Mouse (Mus musculus) stomach, embryonic 14.5 days (tissue): ENCODE data around the gene Amy2a2. TPM values are rescaled to one million over a fixed set of nuclear protein-coding genes. Genes with fewer than 3 reads are reported as not detected.
"Not testable (repeated sequence)": the region's sequence is repeated elsewhere in the genome, so short reads cannot be mapped to it uniquely, and the experiment has no call there.

Experiments
- ATAC-seq: fragments of 200-750 bp; cut with Nextera tagmentation; 2 replicates; pipeline ENCODE4 v1.8.0; 2017; ENCODE audit warnings: low read depth, moderate TSS enrichment; ENCODE audit not compliant: insufficient number of reproducible peaks, insufficient read depth, low FRiP score
- H3K27ac ChIP-seq: fragments of 300-500 bp; sonication (generic); 2 replicates; pipeline ENCODE4 v1.5.1; 2014; ENCODE audit warnings: mild to moderate bottlenecking, low read length, moderate library complexity, mixed read lengths
- H3K27me3 ChIP-seq: fragments of 300-500 bp; sonication (generic); 2 replicates; pipeline ENCODE4 v1.6.1; 2014; ENCODE audit warnings: low read length, control low read depth, mixed read lengths; ENCODE audit not compliant: control insufficient read depth, insufficient read depth
- H3K36me3 ChIP-seq: fragments of 300-500 bp; sonication (generic); 2 replicates; pipeline ENCODE4 v1.6.1; 2014; ENCODE audit warnings: mild to moderate bottlenecking, control low read depth, low read length, moderate library complexity, mixed read lengths; ENCODE audit not compliant: control insufficient read depth, insufficient read depth
- H3K4me1 ChIP-seq: fragments of 300-500 bp; sonication (generic); 2 replicates; pipeline ENCODE4 v1.6.1; 2014; ENCODE audit warnings: low read length, control low read depth, mixed read lengths; ENCODE audit not compliant: control insufficient read depth, insufficient read depth
- H3K4me2 ChIP-seq: fragments of 300-500 bp; sonication (generic); replicated peaks from 2 replicates; pipeline ENCODE4 v1.6.1; 2014; ENCODE audit warnings: low read depth, low read length, control low read depth
- H3K4me3 ChIP-seq: fragments of 300-500 bp; sonication (generic); 2 replicates; pipeline ENCODE4 v1.5.1; 2014; ENCODE audit warnings: low read depth, low read length, control low read depth
- H3K9ac ChIP-seq: fragments of 300-500 bp; sonication (generic); replicated peaks from 2 replicates; pipeline ENCODE4 v1.6.1; 2014; ENCODE audit warnings: low read depth, mild to moderate bottlenecking, control low read depth, low read length, moderate library complexity, mixed read lengths
- H3K9me3 ChIP-seq: fragments of 300-500 bp; sonication (generic); 2 replicates; pipeline ENCODE4 v1.6.1; 2016; ENCODE audit warnings: low read depth, low read length, control low read depth; ENCODE audit not compliant: control insufficient read depth
- WGBS: fragments of 180-500 bp; shearing (Covaris S2); extraction: QIAGEN DNeasy Blood & Tissue Kit; methylation state at CpG from one replicate; pipeline ENCODE4 v1.1.7; 2014; 5-methylcytosine and 5-hydroxymethylcytosine counted together
- polyA plus RNA-seq: library from polyadenylated mRNA; unstranded; fragments of >200 nt; fragmentation: Nextera tagmentation; extraction: Ambion mirVana; gene quantifications from 2 replicates; pipeline ENCODE4 v1.2.1, GENCODE M21; 2014

Amy2a2 gene
- 13.0 TPM in 1 of 2 replicates, not detected in the other for polyA plus RNA-seq

DNA sequence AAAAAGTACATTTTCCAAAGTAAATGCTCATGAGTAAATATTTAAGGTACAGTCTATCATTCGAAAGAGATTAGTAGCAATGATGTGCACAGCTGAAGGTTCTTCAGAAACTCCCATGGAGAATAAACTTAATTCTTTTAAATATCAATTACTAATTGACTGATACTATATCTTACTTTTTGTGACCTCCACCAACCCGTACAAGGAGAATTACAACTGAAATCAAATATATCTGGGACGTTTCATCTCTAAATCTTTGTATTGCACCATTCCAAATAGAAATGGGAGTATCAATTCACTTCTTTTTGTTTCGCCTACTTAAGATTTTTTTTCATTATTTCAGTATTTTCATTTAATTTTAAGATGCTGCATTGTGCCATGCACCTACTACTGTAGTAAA, at the start of gene Amy2a2:
Amy2a2 (minus strand) TSS at position 101 of the 400 bp plus-strand sequence.
- not testable (repeated sequence) for H3K9me3 ChIP-seq, H3K4me3 ChIP-seq, H3K4me1 ChIP-seq, H3K27ac ChIP-seq, H3K27me3 ChIP-seq, H3K9ac ChIP-seq, H3K36me3 ChIP-seq, H3K4me2 ChIP-seq, ATAC-seq
- no CpG with 5 or more reads among the region's 4 CpGs for WGBS

DNA sequence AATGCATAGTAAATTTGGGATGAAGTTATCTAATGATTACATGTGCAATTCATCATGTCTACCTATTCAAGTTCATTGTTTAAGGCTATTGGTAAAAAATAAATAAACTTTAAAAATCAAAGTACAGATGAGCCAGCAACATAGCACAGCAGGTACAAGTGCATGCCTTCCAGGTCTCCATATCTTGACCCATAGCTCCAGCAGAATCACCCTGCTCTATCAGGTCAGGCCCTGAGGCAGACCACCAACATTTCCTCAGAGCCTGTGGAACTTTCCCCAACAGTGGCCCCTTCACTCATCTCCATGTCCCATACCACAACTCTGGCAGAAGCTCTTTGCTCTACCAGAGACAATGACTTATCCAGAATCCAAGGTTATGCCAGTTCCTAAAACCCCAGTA, 11.0 kb downstream of the Amy2a2 start:
- H3K36me3 ChIP-seq, H3K9me3 ChIP-seq, H3K4me1 ChIP-seq, H3K9ac ChIP-seq, H3K4me2 ChIP-seq, H3K27me3 ChIP-seq, ATAC-seq, H3K27ac ChIP-seq, H3K4me3 ChIP-seq: not testable (repeated sequence)

- not testable (repeated sequence) for H3K9me3 ChIP-seq, H3K27ac ChIP-seq, H3K36me3 ChIP-seq, H3K4me3 ChIP-seq, H3K9ac ChIP-seq, H3K4me2 ChIP-seq, H3K4me1 ChIP-seq, H3K27me3 ChIP-seq, ATAC-seq
- no CpG with 5 or more reads among the region's 4 CpGs for WGBS
Observed at GRCm38 (mm10) chr3:113323952-113324351, 32.5 kb downstream of the Amy2a2 start, which contains the start of gene Amy2a3. TSS of gene Amy2a3 (minus strand) at chr3:113324052.

DNA sequence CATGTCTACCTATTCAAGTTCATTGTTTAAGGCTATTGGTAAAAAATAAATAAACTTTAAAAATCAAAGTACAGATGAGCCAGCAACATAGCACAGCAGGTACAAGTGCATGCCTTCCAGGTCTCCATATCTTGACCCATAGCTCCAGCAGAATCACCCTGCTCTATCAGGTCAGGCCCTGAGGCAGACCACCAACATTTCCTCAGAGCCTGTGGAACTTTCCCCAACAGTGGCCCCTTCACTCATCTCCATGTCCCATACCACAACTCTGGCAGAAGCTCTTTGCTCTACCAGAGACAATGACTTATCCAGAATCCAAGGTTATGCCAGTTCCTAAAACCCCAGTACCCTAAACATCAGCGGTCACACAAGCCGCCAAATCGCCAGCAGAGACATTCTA, 43.5 kb downstream of the Amy2a2 start:
- not testable (repeated sequence) for H3K4me2 ChIP-seq, H3K4me3 ChIP-seq, H3K27ac ChIP-seq, H3K9me3 ChIP-seq, H3K9ac ChIP-seq, H3K4me1 ChIP-seq, H3K27me3 ChIP-seq, H3K36me3 ChIP-seq
- peak; percentile 53; the same call in 1 of the 2 replicates for ATAC-seq
- no CpG with 5 or more reads among the region's 3 CpGs for WGBS

Other genes starting within 250 kb of the Amy2a2 start
- gene Amy2a5, start 97.8 kb downstream of the Amy2a2 start, polyA plus RNA-seq, result 10.2 TPM in 1 of 2 replicates, not detected in the other
- gene Amy2a4, start 65.2 kb downstream of the Amy2a2 start, polyA plus RNA-seq, result 13.0 TPM in 1 of 2 replicates, not detected in the other
- gene Amy2a3, start 32.6 kb downstream of the Amy2a2 start, polyA plus RNA-seq, result 13.0 TPM in 1 of 2 replicates, not detected in the other
- gene Amy2a1, start 175.8 kb upstream of the Amy2a2 start, polyA plus RNA-seq, result 80.4 TPM in 1 of 2 replicates, not detected in the other